Mouse (Mus musculus) gastrocnemius, adult 2 months (tissue): ENCODE data around the gene Fes. TPM values are rescaled to one million over a fixed set of nuclear protein-coding genes. Genes with fewer than 3 reads are reported as not detected.

Source experiments
- DNase-seq: peaks from one replicate; pipeline ENCODE4 v3.0.0; 2022
- H3K27ac ChIP-seq: fragments of 200-600 bp; 2 replicates; pipeline ENCODE4 v1.8.1; 2022; ENCODE audit warnings: mild to moderate bottlenecking
- H3K4me3 ChIP-seq: fragments of 200-600 bp; 2 replicates; pipeline ENCODE4 v1.8.1; 2022; ENCODE audit warnings: mild to moderate bottlenecking, moderate library complexity
- CTCF ChIP-seq: fragments of 200-600 bp; IDR thresholded peaks from 2 replicates; pipeline ENCODE4 v1.8.1; 2022; ENCODE audit warnings: antibody characterized with exemption, mild to moderate bottlenecking, moderate library complexity
- intact Hi-C: fragments of 180-260 bp; cut with DNase I; formaldehyde crosslinking; loops from one replicate; pipeline ENCODE4 v1.15.1; 2025
- total RNA-seq, 2 experiments: library from RNA; stranded (reverse); gene quantifications; 2 replicates each; pipeline ENCODE4 v1.2.3; 2021

Gene Fes
- total RNA-seq, 2 experiments from 2014 or later = 2.6 to 3.9 TPM

- intact Hi-C loops = no loop called here
- TF ChIP-seq CTCF = no peak
- Histone ChIP-seq H3K27ac (peak overlapping the region; percentile 31; the same call in 1 of the 2 replicates), H3K4me3 (no peak overlapping the region)
- peak; percentile 41 for DNase-seq
Measured at GRCm38 (mm10) chr7:80417601-80418000, 29.9 kb upstream of the Fes start.

GRCm38 (mm10) chr7:80416969-80417368 lies 29.2 kb upstream of the Fes start:
- intact Hi-C loops = no loop called here
- DNase-seq = no peak
- no peak overlapping the region for H3K27ac ChIP-seq
- no peak for TF ChIP-seq CTCF
- no peak overlapping the region for H3K4me3 ChIP-seq

GRCm38 (mm10) chr7:80414303-80414855 lies 26.6 kb upstream of the Fes start:
- no peak for DNase-seq
- intact Hi-C loops = no loop called here
- H3K4me3 ChIP-seq = no peak overlapping the region
- TF ChIP-seq CTCF = no peak
- peak overlapping the region; percentile 17; the same call in 1 of the 2 replicates for H3K27ac ChIP-seq

- TF ChIP-seq CTCF = no peak
- Histone ChIP-seq H3K4me3 (no peak overlapping the region), H3K27ac (peak overlapping the region; percentile 17; the same call in 1 of the 2 replicates)
- intact Hi-C loops = no loop called here
- DNase-seq = no peak
Measured at GRCm38 (mm10) chr7:80413512-80414302, 26.0 kb upstream of the Fes start.

GRCm38 (mm10) chr7:80412781-80413180 lies 25.0 kb upstream of the Fes start:
- Histone ChIP-seq H3K4me3 (no peak overlapping the region), H3K27ac (no peak overlapping the region)
- intact Hi-C loops = no loop called here
- no peak for TF ChIP-seq CTCF
- DNase-seq = no peak

GRCm38 (mm10) chr7:80412279-80412678 lies 24.5 kb upstream of the Fes start:
- Histone ChIP-seq H3K4me3 (no peak overlapping the region), H3K27ac (no peak overlapping the region)
- intact Hi-C loops = no loop called here
- no peak for DNase-seq
- TF ChIP-seq CTCF = no peak

GRCm38 (mm10) chr7:80410380-80410779 lies 22.6 kb upstream of the Fes start:
- intact Hi-C loops = no loop called here
- Histone ChIP-seq H3K27ac (no peak overlapping the region), H3K4me3 (no peak overlapping the region)
- TF ChIP-seq CTCF = no peak
- DNase-seq = no peak

- H3K4me3 ChIP-seq = no peak overlapping the region
- no peak for DNase-seq
- no peak overlapping the region for H3K27ac ChIP-seq
- TF ChIP-seq CTCF = no peak
- intact Hi-C loops = loop anchor here (5.0 kb wide), 1 partner anchor 50 kb away; no protein-coding TSS in a partner anchor
Measured at GRCm38 (mm10) chr7:80407712-80408111, 20.0 kb upstream of the Fes start.

GRCm38 (mm10) chr7:80406186-80406585 lies 18.4 kb upstream of the Fes start:
- TF ChIP-seq CTCF = no peak
- intact Hi-C loops = loop anchor here (5.0 kb wide), 1 partner anchor 51 kb away; no protein-coding TSS in a partner anchor
- H3K4me3 ChIP-seq = no peak overlapping the region
- DNase-seq = no peak
- no peak overlapping the region for H3K27ac ChIP-seq

- no peak for TF ChIP-seq CTCF
- no peak for DNase-seq
- Histone ChIP-seq H3K4me3 (no peak within 1 kb of the TSS), H3K27ac (peak within 1 kb of the TSS; percentile 97)
- intact Hi-C loops = loop anchor here (5.0 kb wide), 1 partner anchor 52 kb away; no protein-coding TSS in a partner anchor
Measured at GRCm38 (mm10) chr7:80405188-80405695, 17.5 kb upstream of the Fes start, which contains the start of gene Furin. Furin (minus strand) TSS chr7:80405436.

- Histone ChIP-seq H3K27ac (peak overlapping the region; percentile 97), H3K4me3 (no peak overlapping the region)
- TF ChIP-seq CTCF = no peak
- no peak for DNase-seq
- intact Hi-C loops = loop anchor here (5.0 kb wide), 1 partner anchor 43 kb away; no protein-coding TSS in a partner anchor
Measured at GRCm38 (mm10) chr7:80404101-80404894, 16.6 kb upstream of the Fes start.

GRCm38 (mm10) chr7:80403551-80403950 lies 15.8 kb upstream of the Fes start:
- Histone ChIP-seq H3K4me3 (peak overlapping the region; percentile 90), H3K27ac (peak overlapping the region; percentile 97)
- peak; percentile 92 for DNase-seq
- intact Hi-C loops = loop anchor here (2.0 to 5.0 kb wide), 3 partner anchors 17 to 131 kb away; partner anchors contain the start of genes Blm and Fes
- TF ChIP-seq CTCF = no peak
